Mouse (Mus musculus) thymus, adult 2 months (tissue): ENCODE results near the gene Vmp1. TPM values are rescaled to one million over a fixed set of nuclear protein-coding genes. Genes with fewer than 3 reads are reported as not detected.

Experiments
- DNase-seq: peaks from one replicate; pipeline ENCODE4 v3.0.0; 2021
- H3K27ac ChIP-seq: fragments of 200-500 bp; 2 replicates; pipeline ENCODE4 v1.5.1; 2012; ENCODE audit warnings: low read length, control low read depth; ENCODE audit not compliant: control insufficient read depth, insufficient read depth
- H3K27me3 ChIP-seq: fragments of 200-500 bp; 2 replicates; pipeline ENCODE4 v1.6.1; 2012; ENCODE audit warnings: mild to moderate bottlenecking, low read length, moderate library complexity, mixed read lengths; ENCODE audit not compliant: control insufficient read depth, insufficient read depth
- H3K36me3 ChIP-seq: fragments of 200-500 bp; 2 replicates; pipeline ENCODE4 v1.6.1; 2012; ENCODE audit warnings: mild to moderate bottlenecking, low read length, moderate library complexity; ENCODE audit not compliant: control insufficient read depth, insufficient read depth
- H3K4me1 ChIP-seq: fragments of 200-500 bp; replicated peaks from 2 replicates; pipeline ENCODE4 v1.6.1; 2012; ENCODE audit warnings: low read length; ENCODE audit not compliant: control insufficient read depth, insufficient read depth
- H3K4me3 ChIP-seq: fragments of 200-500 bp; 2 replicates; pipeline ENCODE4 v1.5.1; 2012; ENCODE audit warnings: mild to moderate bottlenecking, low read length, control low read depth, moderate library complexity; ENCODE audit not compliant: control insufficient read depth, insufficient read depth
- CTCF ChIP-seq: fragments of 200-500 bp; IDR thresholded peaks from 2 replicates; pipeline ENCODE4 v1.5.1; 2012; ENCODE audit warnings: mild to moderate bottlenecking, control low read depth, low read length, moderate library complexity, borderline replicate concordance; ENCODE audit not compliant: control insufficient read depth, poor library complexity, insufficient read depth; ENCODE audit errors: extremely low read depth
- POLR2A ChIP-seq: fragments of 200-500 bp; IDR thresholded peaks from 2 replicates; pipeline ENCODE4 v1.6.1; 2012; ENCODE audit warnings: mild to moderate bottlenecking, low read length, control low read depth, moderate library complexity; ENCODE audit not compliant: control insufficient read depth, poor library complexity, insufficient read depth; ENCODE audit errors: extremely low read depth
- WGBS: fragments of 180-500 bp; shearing (Covaris S2); methylation state at CpG from one replicate; pipeline ENCODE4 v1.1.7; 2018; 5-methylcytosine and 5-hydroxymethylcytosine counted together
- polyA plus RNA-seq: library from polyadenylated mRNA; depleted of rRNA; stranded (reverse); fragments of >200 nt; gene quantifications from 2 replicates; pipeline ENCODE4 v1.2.3, GENCODE M21; 2012

The Vmp1 gene
- polyA plus RNA-seq, 1 experiment, result 36.7 TPM

- no peak overlapping the region for H3K4me3 ChIP-seq
- H3K27ac ChIP-seq, result no peak overlapping the region
- DNase-seq, result no peak
- 97% methylated on average over 4 of the region's 4 CpGs for WGBS
- H3K4me1 ChIP-seq, result no peaks in the 10 kb centered on the region
- no peak for TF ChIP-seq POLR2A
- no peak for TF ChIP-seq CTCF
- no peaks in the 10 kb centered on the region for H3K27me3 ChIP-seq
- H3K36me3 ChIP-seq, result no peaks in the 10 kb centered on the region; the same call in 1 of the 2 replicates
These were observed 29.5 kb downstream of the Vmp1 start for GRCm38 (mm10) chr11:86654096-86654495.

- 38% methylated on average over 3 of the region's 3 CpGs for WGBS
- H3K27me3 ChIP-seq, result no peaks in the 10 kb centered on the region
- H3K4me3 ChIP-seq, result no peak overlapping the region
- no peak overlapping the region for H3K27ac ChIP-seq
- TF ChIP-seq CTCF (no peak), POLR2A (no peak)
- H3K36me3 ChIP-seq, result no peaks in the 10 kb centered on the region; the same call in 1 of the 2 replicates
- H3K4me1 ChIP-seq, result no peaks in the 10 kb centered on the region
- peak; percentile 50 for DNase-seq
These were observed 30.2 kb downstream of the Vmp1 start for GRCm38 (mm10) chr11:86653446-86653845.

- Histone ChIP-seq H3K27ac (no peak overlapping the region), H3K4me1 (no peaks in the 10 kb centered on the region), H3K27me3 (no peaks in the 10 kb centered on the region), H3K36me3 (no peaks in the 10 kb centered on the region), H3K4me3 (no peak overlapping the region)
- WGBS, result 74% methylated on average over 4 of the region's 4 CpGs
- DNase-seq, result no peak
- TF ChIP-seq CTCF (no peak), POLR2A (no peak)
These were observed 31.1 kb downstream of the Vmp1 start for GRCm38 (mm10) chr11:86652578-86652979.

- Histone ChIP-seq H3K4me1 (no peaks in the 10 kb centered on the region), H3K27me3 (no peaks in the 10 kb centered on the region), H3K4me3 (no peak overlapping the region), H3K27ac (no peak overlapping the region), H3K36me3 (no peaks in the 10 kb centered on the region)
- WGBS, result 95% methylated on average over 6 of the region's 6 CpGs
- DNase-seq, result no peak
- TF ChIP-seq POLR2A (no peak), CTCF (no peak)
These were observed 33.0 kb downstream of the Vmp1 start for GRCm38 (mm10) chr11:86650676-86651075.

- TF ChIP-seq POLR2A (no peak), CTCF (no peak)
- DNase-seq, result no peak
- Histone ChIP-seq H3K27me3 (no peaks in the 10 kb centered on the region), H3K36me3 (no peaks in the 10 kb centered on the region), H3K4me1 (no peaks in the 10 kb centered on the region), H3K27ac (no peak overlapping the region), H3K4me3 (no peak overlapping the region)
- WGBS, result 94% methylated on average over 1 of the region's 1 CpGs
These were observed 34.1 kb downstream of the Vmp1 start for GRCm38 (mm10) chr11:86649542-86649941.

- TF ChIP-seq POLR2A (no peak), CTCF (no peak)
- H3K27ac ChIP-seq, result no peak overlapping the region
- DNase-seq, result no peak
These were observed 35.8 kb downstream of the Vmp1 start for GRCm38 (mm10) chr11:86647706-86648447.

More at GRCm38 (mm10) chr11:86647706-86648447, 35.8 kb downstream of the Vmp1 start:
- WGBS, result 97% methylated on average over 15 of the region's 15 CpGs
- Histone ChIP-seq H3K36me3 (peaks cover 4% of the 10 kb centered on the region), H3K4me3 (no peak overlapping the region), H3K4me1 (no peaks in the 10 kb centered on the region), H3K27me3 (no peaks in the 10 kb centered on the region)
